Mouse (Mus musculus) heart, adult 2 months (tissue): Measurements from ENCODE around the gene Fhod1.

Experiments
- CTCF ChIP-seq: fragments of 200-600 bp; IDR thresholded peaks from 2 replicates; pipeline ENCODE4 v1.8.1; 2022; ENCODE audit warnings: antibody characterized with exemption, mild to moderate bottlenecking, moderate library complexity
- POLR2A ChIP-seq: fragments of 200-500 bp; IDR thresholded peaks from 2 replicates; pipeline ENCODE4 v1.6.1; 2011; ENCODE audit warnings: mild to moderate bottlenecking, low read depth, low read length, control low read depth; ENCODE audit not compliant: insufficient read depth

DNA sequence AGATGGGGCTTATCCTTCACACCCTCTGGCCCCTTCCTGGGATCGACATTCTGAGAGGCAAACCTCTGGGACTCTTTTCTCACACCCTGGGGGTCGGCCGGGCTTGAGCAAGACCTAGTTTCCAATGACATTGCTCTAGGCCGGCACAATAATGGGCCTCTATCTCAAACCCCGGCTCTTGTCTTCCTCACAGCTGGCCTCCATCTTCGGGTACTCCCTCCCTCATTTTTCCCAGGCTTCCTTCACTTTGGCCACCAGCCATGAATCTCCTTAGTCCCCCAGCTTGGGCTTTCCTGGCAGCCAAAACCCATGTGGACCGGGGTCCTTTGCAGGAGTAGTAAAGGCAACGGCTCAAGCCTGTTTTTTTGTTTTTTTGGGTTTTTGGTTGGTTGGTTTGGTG, 6.4 kb downstream of the Fhod1 start:
- TF ChIP-seq CTCF (no peak), POLR2A (no peak)
